Mouse (Mus musculus): ENCODE data around the gene Npb.
A peak's percentile ranks its signal among the peaks of the same experiment; 100 is the strongest.

Gene Npb

GRCm38 (mm10) chr11:120613976-120614375 lies 5.7 kb downstream of the Npb start:
- no peak for DNase-seq (ENCODE audit: low spot score in 2 of 2)

- DNase-seq (ENCODE audit: low spot score in 2 of 2): no peak
These were observed 6.9 kb downstream of the Npb start for GRCm38 (mm10) chr11:120615167-120615566.

GRCm38 (mm10) chr11:120615606-120616203 lies 7.4 kb downstream of the Npb start:
- DNase-seq (ENCODE audit: low spot score in 2 of 2): no peak

- no peak for DNase-seq (ENCODE audit: low spot score in 2 of 2)
These were observed 8.5 kb downstream of the Npb start for GRCm38 (mm10) chr11:120616617-120617294.

- DNase-seq (ENCODE audit: low spot score in 2 of 2): peak; percentile 91 to 96
These were observed 9.3 kb downstream of the Npb start, which contains the start of gene Pcyt2 for GRCm38 (mm10) chr11:120617519-120618112. TSS of gene Pcyt2 (minus strand) at chr11:120617936.

GRCm38 (mm10) chr11:120618619-120619535 lies 10.6 kb downstream of the Npb start:
- DNase-seq (ENCODE audit: low spot score in 2 of 2): no peak

GRCm38 (mm10) chr11:120620195-120620594 lies 11.9 kb downstream of the Npb start:
- DNase-seq (ENCODE audit: low spot score in 2 of 2): no peak

GRCm38 (mm10) chr11:120622805-120623204 lies 14.5 kb downstream of the Npb start:
- DNase-seq (ENCODE audit: low spot score in 2 of 2): no peak

- peak in 1 of 2 experiments; percentile 88 for DNase-seq (ENCODE audit: low spot score in 2 of 2)
These were observed 15.8 kb downstream of the Npb start for GRCm38 (mm10) chr11:120623961-120624679.

- DNase-seq (ENCODE audit: low spot score in 2 of 2): peak; percentile 74 to 92
These were observed 16.4 kb downstream of the Npb start for GRCm38 (mm10) chr11:120624680-120625111.

- no peak for DNase-seq (ENCODE audit: low spot score in 2 of 2)
These were observed 17.0 kb downstream of the Npb start, which contains the start of gene Sirt7 for GRCm38 (mm10) chr11:120625152-120625775. TSS of gene Sirt7 (minus strand) at chr11:120625240.

- peak in 1 of 2 experiments; percentile 19 for DNase-seq (ENCODE audit: low spot score in 2 of 2)
These were observed 18.6 kb downstream of the Npb start for GRCm38 (mm10) chr11:120626785-120627467.

GRCm38 (mm10) chr11:120627468-120628300 lies 19.4 kb downstream of the Npb start:
- DNase-seq (ENCODE audit: low spot score in 2 of 2): peak in 1 of 2 experiments; percentile 70

GRCm38 (mm10) chr11:120628601-120629340 lies 20.5 kb downstream of the Npb start:
- peak in 1 of 2 experiments; percentile 31 for DNase-seq (ENCODE audit: low spot score in 2 of 2)

GRCm38 (mm10) chr11:120629341-120629730 lies 21.1 kb downstream of the Npb start:
- DNase-seq (ENCODE audit: low spot score in 2 of 2): peak; percentile 81 to 84

- peak; percentile 84 to 90 for DNase-seq (ENCODE audit: low spot score in 2 of 2)
These were observed 21.6 kb downstream of the Npb start for GRCm38 (mm10) chr11:120629911-120630310.

GRCm38 (mm10) chr11:120630401-120630871 lies 22.2 kb downstream of the Npb start:
- peak; percentile 60 to 65 for DNase-seq (ENCODE audit: low spot score in 2 of 2)
